Mouse (Mus musculus): Measurements from ENCODE around the gene Prpf40b. TPM values are rescaled to one million over a fixed set of nuclear protein-coding genes. Genes with fewer than 3 reads are reported as not detected.

The Prpf40b gene
- total RNA-seq, 2 experiments from 2014 or later: 111 to 119 TPM

DNA sequence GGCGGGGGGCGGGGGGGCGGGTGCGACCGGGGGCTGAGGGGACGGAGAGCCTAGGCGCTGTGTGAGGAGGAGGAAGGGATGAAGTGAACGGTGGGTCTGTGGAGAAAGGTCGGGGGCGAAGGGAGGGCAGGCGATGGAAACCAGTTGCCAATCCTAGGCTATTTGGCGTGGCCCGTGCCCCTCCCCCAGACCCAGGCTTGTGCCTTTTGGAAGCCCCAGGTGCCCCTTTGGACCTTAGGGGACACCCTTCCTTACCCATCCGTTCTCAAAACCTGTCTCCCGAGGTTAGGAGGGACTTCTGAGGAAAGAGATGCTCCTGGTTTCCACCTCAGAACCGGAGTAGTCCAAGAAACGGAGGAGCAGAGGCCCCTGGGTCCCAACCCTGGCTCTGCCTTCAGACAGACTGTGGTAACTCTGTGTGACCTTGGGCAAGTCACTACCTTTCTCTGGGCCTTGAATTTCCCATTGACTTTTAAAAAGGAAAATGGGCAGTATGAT lies 646 bp downstream of the Prpf40b start, which contains the start of gene Fam186b:
Gene Fam186b (minus strand): TSS at position 405 of the 498 bp plus-strand sequence.
- Histone ChIP-seq H3K4me3 (peak within 1 kb of the TSS; percentile 68), H3K27ac (peak within 1 kb of the TSS; percentile 86)
- intact Hi-C loops (cut with DNase I): loop anchor here (10.0 kb wide), 1 partner anchor 381 kb away; the partner anchor contains the start of gene Lmbr1l
- peak in 1 of 2 experiments; percentile 37 for DNase-seq (ENCODE audit: extremely low spot score in 1 of 2, low spot score in 2 of 2)
- TF ChIP-seq CTCF (IDR thresholded peaks at IDR 0.05): no peak

DNA sequence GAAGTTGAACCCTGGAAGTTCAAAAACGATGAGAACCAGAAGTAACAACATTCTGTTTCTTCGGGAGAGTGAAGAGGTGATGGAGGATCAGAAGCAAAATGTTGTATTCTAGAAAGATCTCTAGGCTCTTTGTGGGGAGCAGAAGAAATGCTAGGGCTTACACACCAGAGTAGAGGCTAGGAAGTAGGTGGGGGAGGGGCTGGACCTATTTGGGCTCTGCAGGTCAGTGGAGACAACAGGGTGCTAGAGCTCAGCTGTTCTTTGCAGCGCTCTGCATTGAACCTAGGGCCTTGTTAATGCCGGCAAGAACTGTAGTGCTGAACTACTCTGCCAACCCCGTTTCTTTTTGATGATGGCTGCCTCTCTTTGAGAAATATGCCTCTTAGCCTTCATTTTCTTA lies 1.3 kb downstream of the Prpf40b start:
- TF ChIP-seq CTCF (IDR thresholded peaks at IDR 0.05): no peak
- Histone ChIP-seq H3K4me3 (peak overlapping the region; percentile 68), H3K27ac (peak overlapping the region; percentile 86)
- intact Hi-C loops (cut with DNase I): loop anchor here (10.0 kb wide), 1 partner anchor 381 kb away; the partner anchor contains the start of gene Lmbr1l
- no peak for DNase-seq (ENCODE audit: extremely low spot score in 1 of 2, low spot score in 2 of 2)

DNA sequence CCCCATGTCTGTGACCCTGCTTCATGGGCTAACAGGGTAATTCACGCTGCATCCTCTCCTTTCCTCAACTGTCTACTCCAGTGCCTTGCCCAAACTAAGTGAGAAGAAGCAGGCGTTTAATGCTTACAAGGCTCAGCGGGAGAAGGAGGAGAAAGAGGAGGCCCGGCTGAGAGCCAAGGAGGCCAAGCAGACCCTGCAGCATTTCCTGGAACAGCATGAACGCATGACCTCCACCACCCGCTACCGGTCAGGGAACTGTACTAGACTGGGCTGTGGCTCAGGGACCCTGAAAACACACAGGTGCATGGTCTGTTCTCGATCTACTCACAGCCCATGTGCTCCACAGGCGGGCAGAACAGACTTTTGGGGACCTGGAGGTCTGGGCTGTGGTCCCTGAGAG lies 12.6 kb downstream of the Prpf40b start:
- DNase-seq (ENCODE audit: extremely low spot score in 1 of 2, low spot score in 2 of 2): no peak
- TF ChIP-seq CTCF (IDR thresholded peaks at IDR 0.05): no peak
- Histone ChIP-seq H3K27ac (no peak overlapping the region), H3K4me3 (no peak overlapping the region)
- intact Hi-C loops (cut with DNase I): no loop called here

DNA sequence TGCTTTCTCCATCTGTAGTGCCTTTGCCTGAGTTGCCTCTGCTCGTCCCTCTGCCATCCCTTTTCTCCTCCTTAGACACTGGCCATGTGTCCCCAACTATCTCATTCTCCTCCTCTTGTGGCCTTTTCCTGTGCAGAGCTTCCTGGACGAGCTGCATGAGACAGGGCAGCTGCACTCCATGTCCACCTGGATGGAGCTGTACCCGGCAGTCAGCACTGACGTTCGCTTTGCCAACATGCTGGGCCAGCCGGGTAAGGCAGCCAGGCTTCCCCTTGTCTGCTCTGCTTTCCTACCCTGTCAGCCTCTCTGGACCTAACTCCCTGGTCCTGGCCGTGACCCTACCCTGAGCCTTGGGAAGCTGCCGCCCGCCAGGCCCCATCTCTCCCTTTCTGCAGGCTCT lies 14.7 kb downstream of the Prpf40b start:
- intact Hi-C loops (cut with DNase I): no loop called here

DNA sequence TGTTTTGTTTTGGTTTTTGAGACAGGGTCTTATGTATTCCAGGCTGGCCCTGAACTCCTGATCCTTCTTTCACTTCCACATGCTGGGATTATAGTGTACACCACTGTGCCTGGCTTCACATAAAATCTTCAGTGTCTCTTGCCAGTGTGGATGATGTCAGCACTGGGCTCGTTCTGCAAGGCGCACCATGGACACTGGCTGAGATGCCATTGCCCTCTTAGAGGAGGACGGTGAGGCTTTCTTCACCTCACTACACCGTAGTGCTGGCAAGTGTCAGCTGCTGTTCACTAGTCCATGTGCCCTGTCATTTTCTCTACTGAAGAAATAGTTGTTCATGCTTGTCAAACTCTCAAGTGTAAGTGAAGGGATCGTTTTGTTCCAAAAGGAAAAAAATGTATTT lies 15.7 kb downstream of the Prpf40b start:
- intact Hi-C loops (cut with DNase I): no loop called here
- no peak for TF ChIP-seq CTCF (IDR thresholded peaks at IDR 0.05)
- no peak for DNase-seq (ENCODE audit: extremely low spot score in 1 of 2, low spot score in 2 of 2)
- Histone ChIP-seq H3K27ac (no peak overlapping the region), H3K4me3 (no peak overlapping the region)

More for the DNA sequence above, 14.7 kb downstream of the Prpf40b start:
- no peak for TF ChIP-seq CTCF (IDR thresholded peaks at IDR 0.05)
- no peak overlapping the region for H3K27ac ChIP-seq
- no peak overlapping the region for H3K4me3 ChIP-seq
- DNase-seq (ENCODE audit: extremely low spot score in 1 of 2, low spot score in 2 of 2): no peak

DNA sequence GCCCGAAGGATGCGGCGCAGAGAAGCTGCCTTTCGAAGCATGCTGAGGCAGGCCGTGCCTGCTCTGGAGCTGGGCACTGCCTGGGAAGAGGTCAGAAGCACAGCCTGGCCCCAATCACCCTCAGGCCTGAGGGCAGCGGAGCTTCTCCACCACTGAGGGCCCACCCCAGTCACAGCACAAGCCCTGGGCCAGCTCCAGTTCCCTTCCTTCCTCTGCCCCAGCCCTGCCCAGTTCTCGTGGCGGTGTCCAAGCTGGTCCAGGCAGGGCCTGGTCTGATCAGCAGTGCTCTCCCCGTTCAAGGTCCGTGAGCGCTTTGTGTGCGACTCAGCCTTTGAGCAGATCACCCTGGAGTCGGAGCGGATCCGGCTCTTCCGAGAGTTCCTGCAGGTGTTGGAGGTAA lies 20.0 kb downstream of the Prpf40b start:
- intact Hi-C loops (cut with DNase I): loop anchor here (5.0 kb wide), 1 partner anchor 157 kb away; the partner anchor contains the start of gene Bcdin3d
- Histone ChIP-seq H3K27ac (no peak overlapping the region), H3K4me3 (no peak overlapping the region)
- TF ChIP-seq CTCF (IDR thresholded peaks at IDR 0.05): no peak
- DNase-seq (ENCODE audit: extremely low spot score in 1 of 2, low spot score in 2 of 2): no peak

DNA sequence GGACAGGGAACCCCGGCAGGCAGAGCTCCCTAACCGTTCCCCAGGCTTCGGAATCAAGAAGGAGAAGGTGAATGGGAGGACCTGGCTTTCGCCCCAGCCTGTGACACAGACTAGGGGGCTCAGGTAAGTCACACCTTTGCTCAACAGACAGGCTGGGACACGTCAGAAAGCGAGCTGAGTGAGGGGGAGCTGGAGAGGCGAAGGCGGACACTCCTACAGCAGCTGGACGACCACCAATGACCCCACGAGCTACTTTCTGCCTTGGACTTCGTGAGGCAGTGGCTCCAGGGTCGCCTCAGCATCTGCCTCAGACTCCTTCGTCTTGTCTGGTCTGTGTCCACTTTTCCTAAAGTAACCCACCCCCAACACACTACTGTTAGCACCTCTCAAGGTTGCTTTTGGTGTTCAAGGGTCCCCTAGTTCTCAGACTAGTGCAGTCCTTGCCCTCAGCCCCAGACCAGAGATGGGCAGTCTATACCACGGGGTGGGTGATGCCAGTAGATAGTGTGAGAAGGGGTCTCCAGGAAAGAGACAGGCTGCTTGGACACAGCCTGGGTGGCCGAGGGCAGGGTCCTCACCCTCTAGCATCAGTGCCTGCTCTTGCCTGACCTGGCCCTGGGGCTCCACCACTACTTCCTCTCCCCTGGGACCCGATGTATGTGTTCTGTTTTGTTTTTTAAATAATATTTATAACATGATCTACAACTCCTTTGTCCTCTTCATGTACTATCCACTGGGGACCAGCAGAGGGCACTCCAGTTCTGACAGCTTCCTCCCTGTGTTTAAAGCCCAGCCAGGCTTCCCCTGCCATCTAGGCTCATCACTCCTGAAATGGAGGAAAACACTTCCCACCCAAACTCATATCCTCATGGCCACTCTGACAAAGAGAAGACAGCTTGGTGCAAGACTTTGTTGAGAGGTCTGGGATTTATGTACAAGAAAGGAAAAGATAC lies 21.7 kb downstream of the Prpf40b start:
- TF ChIP-seq CTCF (IDR thresholded peaks at IDR 0.05): peak; percentile 92
- peak overlapping the region; percentile 73 for H3K27ac ChIP-seq
- peak; percentile 74 to 75 for DNase-seq (ENCODE audit: extremely low spot score in 1 of 2, low spot score in 2 of 2)
- no peak overlapping the region for H3K4me3 ChIP-seq
- intact Hi-C loops (cut with DNase I): loop anchor here (1.0 to 5.0 kb wide), 3 partner anchors 54 to 156 kb away; partner anchors contain the start of genes Bcdin3d and Fmnl3

DNA sequence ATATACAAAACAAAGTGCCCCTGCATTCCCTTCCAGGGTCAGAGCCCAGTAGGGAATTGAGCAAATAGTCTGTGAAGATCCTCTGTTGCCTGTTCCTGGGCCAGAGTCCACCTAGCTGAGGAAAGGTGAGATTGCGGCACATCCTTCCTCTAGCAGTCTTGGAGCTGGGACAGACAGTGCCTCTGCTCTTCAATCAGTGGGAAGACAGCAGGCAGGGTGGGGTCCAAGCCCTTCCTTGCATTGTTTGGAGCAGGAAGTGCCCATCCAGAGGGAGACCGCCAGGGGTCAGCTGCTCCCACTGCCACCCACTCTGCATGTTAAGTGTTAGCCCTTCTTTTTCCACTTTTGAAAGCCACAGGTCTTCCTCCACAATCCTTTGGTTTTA lies 22.4 kb downstream of the Prpf40b start:
- peak overlapping the region; percentile 73 for H3K27ac ChIP-seq

DNA sequence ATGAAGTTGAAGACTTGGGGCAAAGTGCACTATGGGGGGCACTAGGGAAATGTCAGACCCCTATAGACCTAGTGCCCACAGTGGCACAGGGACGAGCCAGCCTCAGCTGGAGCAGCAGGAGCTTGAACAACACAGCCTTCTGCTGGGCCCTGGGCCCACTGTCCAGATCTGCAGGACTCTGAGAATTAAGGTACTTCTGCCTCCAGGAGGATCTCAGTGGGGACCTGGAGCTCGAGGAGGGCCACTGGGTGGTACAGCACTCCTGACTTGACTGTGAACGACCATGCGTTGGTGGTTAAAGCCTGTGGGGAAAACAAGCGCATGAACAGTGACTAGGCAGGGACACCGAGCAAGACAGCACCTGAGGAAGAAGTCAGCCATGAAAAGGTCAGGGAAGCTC lies 23.2 kb downstream of the Prpf40b start:
- intact Hi-C loops (cut with DNase I): loop anchor here (5.0 kb wide), 1 partner anchor 154 kb away; the partner anchor contains the start of gene Bcdin3d
- TF ChIP-seq CTCF (IDR thresholded peaks at IDR 0.05): no peak
- DNase-seq (ENCODE audit: extremely low spot score in 1 of 2, low spot score in 2 of 2): no peak
- no peak overlapping the region for H3K4me3 ChIP-seq
- peak overlapping the region; percentile 73 for H3K27ac ChIP-seq

More for the DNA sequence above, 22.4 kb downstream of the Prpf40b start:
- intact Hi-C loops (cut with DNase I): loop anchor here (1.0 to 5.0 kb wide), 3 partner anchors 53 to 155 kb away; partner anchors contain the start of genes Bcdin3d and Fmnl3
- no peak overlapping the region for H3K4me3 ChIP-seq
- no peak for TF ChIP-seq CTCF (IDR thresholded peaks at IDR 0.05)
- no peak for DNase-seq (ENCODE audit: extremely low spot score in 1 of 2, low spot score in 2 of 2)

DNA sequence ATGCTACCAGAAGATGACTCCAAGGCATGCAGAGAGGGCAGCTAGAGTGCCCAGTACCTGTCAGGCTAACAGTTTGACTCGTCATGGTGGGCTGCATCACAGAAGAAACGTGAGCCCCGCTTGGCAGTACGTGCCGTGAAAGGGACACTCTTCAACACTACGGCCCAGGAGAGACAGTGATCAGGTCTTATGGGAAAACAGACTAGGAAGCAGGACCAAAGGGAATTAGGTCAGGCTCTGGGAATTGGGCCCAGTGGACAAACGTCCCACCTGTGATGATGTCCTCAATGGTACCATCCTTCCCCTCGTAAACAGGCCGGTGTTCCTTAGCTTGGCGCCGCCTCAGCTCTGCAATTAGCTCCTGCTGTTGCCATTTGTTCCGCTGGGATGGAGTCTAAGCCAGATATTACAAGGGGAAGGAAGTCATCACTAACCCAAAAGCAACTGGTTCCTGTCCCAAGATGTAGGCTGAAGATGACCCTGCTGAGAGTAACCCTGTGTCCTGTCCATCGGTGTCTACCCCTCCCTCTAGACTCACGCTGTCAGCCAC lies 24.0 kb downstream of the Prpf40b start:
- Histone ChIP-seq H3K27ac (peak overlapping the region; percentile 61), H3K4me3 (no peak overlapping the region)
- no peak for DNase-seq (ENCODE audit: extremely low spot score in 1 of 2, low spot score in 2 of 2)
- no peak for TF ChIP-seq CTCF (IDR thresholded peaks at IDR 0.05)
- intact Hi-C loops (cut with DNase I): loop anchor here (5.0 kb wide), 1 partner anchor 153 kb away; the partner anchor contains the start of gene Bcdin3d

DNA sequence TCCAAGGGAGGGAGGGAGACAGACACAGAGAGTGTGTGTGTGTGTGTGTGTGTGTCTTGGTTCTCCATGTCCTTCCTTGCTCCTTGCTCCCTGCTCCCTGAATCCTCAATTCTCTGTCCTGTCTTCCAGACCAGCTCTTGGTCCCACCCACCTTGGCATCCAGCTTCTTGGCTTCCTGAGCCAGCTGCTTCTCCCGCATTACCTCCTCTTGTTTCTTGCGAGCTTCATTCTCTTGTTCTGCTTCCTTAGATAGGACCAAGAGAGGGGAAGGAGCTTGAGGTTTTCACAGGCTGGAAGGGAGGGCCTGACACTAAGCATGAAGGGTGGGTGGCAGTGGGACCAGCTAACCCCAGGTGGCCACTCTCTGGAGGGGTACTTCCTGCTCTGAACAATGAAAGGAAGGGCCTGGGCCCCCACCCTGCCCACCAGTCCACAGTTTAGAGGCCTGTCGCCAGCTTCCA lies 24.6 kb downstream of the Prpf40b start:
- no peak for DNase-seq (ENCODE audit: extremely low spot score in 1 of 2, low spot score in 2 of 2)
- intact Hi-C loops (cut with DNase I): loop anchor here (5.0 kb wide), 1 partner anchor 153 kb away; the partner anchor contains the start of gene Bcdin3d
- no peak overlapping the region for H3K4me3 ChIP-seq
- no peak for TF ChIP-seq CTCF (IDR thresholded peaks at IDR 0.05)
- H3K27ac ChIP-seq: peak overlapping the region; percentile 61

Measured in left cerebral cortex, adult 2 months (tissue).